Mouse (Mus musculus) testis, adult 2 months (tissue): ENCODE measurements around the gene Olfr141. TPM values are rescaled to one million over a fixed set of nuclear protein-coding genes. Genes with fewer than 3 reads are reported as not detected.

ENCODE experiments used
- H3K27ac ChIP-seq: fragments of 200-500 bp; 2 replicates; pipeline ENCODE4 v1.5.1; 2012; ENCODE audit warnings: low read depth, low read length; ENCODE audit not compliant: control insufficient read depth, insufficient read depth
- H3K27me3 ChIP-seq: fragments of 200-500 bp; 2 replicates; pipeline ENCODE4 v1.6.1; 2012; ENCODE audit warnings: mild to moderate bottlenecking, low read length, moderate library complexity; ENCODE audit not compliant: control insufficient read depth, insufficient read depth
- H3K36me3 ChIP-seq: fragments of 200-500 bp; 2 replicates; pipeline ENCODE4 v1.6.1; 2012; ENCODE audit warnings: mild to moderate bottlenecking, low read length; ENCODE audit not compliant: control insufficient read depth, insufficient read depth
- H3K4me1 ChIP-seq: fragments of 200-500 bp; 2 replicates; pipeline ENCODE4 v1.6.1; 2012; ENCODE audit warnings: low read length; ENCODE audit not compliant: control insufficient read depth, insufficient read depth
- H3K4me3 ChIP-seq: fragments of 200-500 bp; 2 replicates; pipeline ENCODE4 v1.5.1; 2012; ENCODE audit warnings: low read depth, mild to moderate bottlenecking, low read length, moderate library complexity, mixed read lengths; ENCODE audit not compliant: control insufficient read depth
- CTCF ChIP-seq: fragments of 200-500 bp; IDR thresholded peaks from 2 replicates; pipeline ENCODE4 v1.5.1; 2012; ENCODE audit warnings: low read depth, mild to moderate bottlenecking, inconsistent platforms, low read length, moderate library complexity; ENCODE audit not compliant: control insufficient read depth, insufficient read depth, insufficient replicate concordance
- POLR2A ChIP-seq: fragments of 200-500 bp; IDR thresholded peaks from 2 replicates; pipeline ENCODE4 v1.6.1; 2012; ENCODE audit warnings: low read depth, mild to moderate bottlenecking, inconsistent platforms, low read length, moderate library complexity; ENCODE audit not compliant: control insufficient read depth
- polyA plus RNA-seq: library from polyadenylated mRNA; depleted of rRNA; stranded (reverse); fragments of >200 nt; gene quantifications from 2 replicates; pipeline ENCODE4 v1.2.3, GENCODE M21; 2012; rRNA removed

The Olfr141 gene
- not detected in 2 replicates for polyA plus RNA-seq

DNA sequence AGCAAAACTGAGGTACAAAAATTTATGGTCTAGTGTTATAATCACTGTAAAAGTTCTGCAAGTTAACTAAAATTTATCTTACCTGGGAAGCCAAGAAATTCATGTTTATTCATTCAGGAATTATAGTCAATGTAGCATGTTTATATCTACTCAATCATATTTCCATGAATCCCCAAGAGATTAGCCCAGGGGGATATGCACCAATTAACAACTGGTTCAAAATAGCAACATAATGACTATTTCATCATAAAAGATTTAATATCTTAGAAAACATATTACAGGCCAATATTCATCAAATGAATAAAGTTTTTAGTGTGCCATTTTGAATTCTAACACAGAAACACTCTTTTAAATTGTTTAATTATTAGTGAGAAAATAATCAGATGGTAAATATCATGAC lies at the start of gene Olfr141:
Gene Olfr141 (minus strand): TSS at position 101 of the 400 bp plus-strand sequence.
- H3K4me1 ChIP-seq, result no peaks in the 10 kb centered on the region
- TF ChIP-seq POLR2A (no peak), CTCF (no peak)
- no peak within 1 kb of the TSS for H3K27ac ChIP-seq

GRCm38 (mm10) chr2:86851596-86851995 lies 41.8 kb upstream of the Olfr141 start, which contains the start of gene Olfr1095:
Gene Olfr1095, minus strand, starts transcription at chr2:86851696.
- no peak within 1 kb of the TSS for H3K4me3 ChIP-seq
- H3K27me3 ChIP-seq, result no peaks in the 10 kb centered on the region
- no peaks in the 10 kb centered on the region for H3K4me1 ChIP-seq
- TF ChIP-seq CTCF (no peak), POLR2A (no peak)
- no peaks in the 10 kb centered on the region for H3K36me3 ChIP-seq
- H3K27ac ChIP-seq, result no peak within 1 kb of the TSS

More for the DNA sequence above, at the start of gene Olfr141:
- Histone ChIP-seq H3K4me3 (no peak within 1 kb of the TSS), H3K36me3 (no peaks in the 10 kb centered on the region), H3K27me3 (no peaks in the 10 kb centered on the region)

DNA sequence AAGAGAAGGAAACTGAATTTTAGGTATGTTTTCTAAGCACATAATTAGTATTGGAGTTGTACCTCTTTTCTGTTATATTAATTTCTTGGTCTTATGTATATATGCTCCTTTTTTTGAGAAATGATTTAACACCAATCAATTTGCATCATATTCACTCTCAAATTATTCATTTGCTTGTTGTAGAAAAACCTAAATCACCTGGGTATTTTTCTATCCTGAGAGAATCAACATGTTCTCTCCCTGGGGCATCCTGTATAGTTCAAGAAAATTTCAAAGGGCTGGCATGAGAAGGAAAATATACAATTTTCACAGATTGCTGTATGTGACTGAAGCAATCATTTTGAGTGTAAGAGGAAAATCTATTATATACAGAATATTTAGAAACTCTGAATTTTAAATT lies 14.5 kb upstream of the Olfr141 start, which contains the start of gene Olfr1094:
Gene Olfr1094 (plus strand): TSS at position 301 of the 400 bp plus-strand sequence.
- H3K4me1 ChIP-seq, result no peaks in the 10 kb centered on the region

GRCm38 (mm10) chr2:86782179-86782578 lies 27.6 kb downstream of the Olfr141 start, which contains the start of gene Olfr1093:
Gene Olfr1093, plus strand, starts transcription at chr2:86782479.
- TF ChIP-seq POLR2A (no peak), CTCF (no peak)
- no peaks in the 10 kb centered on the region for H3K27me3 ChIP-seq
- no peaks in the 10 kb centered on the region for H3K36me3 ChIP-seq

More for the DNA sequence above, 14.5 kb upstream of the Olfr141 start, which contains the start of gene Olfr1094:
- Histone ChIP-seq H3K4me3 (no peak within 1 kb of the TSS), H3K27me3 (no peaks in the 10 kb centered on the region), H3K36me3 (no peaks in the 10 kb centered on the region), H3K27ac (no peak within 1 kb of the TSS)
- no peak for TF ChIP-seq CTCF
- TF ChIP-seq POLR2A, result no peak

DNA sequence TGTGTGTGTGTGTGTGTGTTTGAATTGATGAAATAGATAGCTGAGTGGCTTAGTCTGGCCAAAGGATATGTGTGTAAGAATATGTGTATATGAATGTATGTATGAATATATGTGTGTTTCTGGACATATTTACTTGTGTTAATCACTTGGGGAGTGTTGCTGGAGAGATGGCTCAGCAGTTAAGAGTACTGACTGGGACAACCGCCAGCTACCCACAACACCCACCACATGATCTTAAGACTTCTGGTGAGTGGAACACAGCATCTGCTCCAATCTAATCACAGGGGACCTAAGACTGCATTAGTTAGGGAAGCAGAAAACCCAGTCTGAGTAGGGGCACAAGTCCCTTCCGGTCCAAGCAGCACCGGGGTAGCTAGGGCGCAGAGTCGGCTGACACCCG lies 48.8 kb downstream of the Olfr141 start:
- TF ChIP-seq CTCF, result no peak
- TF ChIP-seq POLR2A, result no peak
- no peaks in the 10 kb centered on the region for H3K36me3 ChIP-seq
- H3K4me3 ChIP-seq, result no peak overlapping the region
- no peaks in the 10 kb centered on the region for H3K4me1 ChIP-seq
- no peak overlapping the region for H3K27ac ChIP-seq
- H3K27me3 ChIP-seq, result no peaks in the 10 kb centered on the region

More at GRCm38 (mm10) chr2:86782179-86782578, 27.6 kb downstream of the Olfr141 start, which contains the start of gene Olfr1093:
- Histone ChIP-seq H3K27ac (no peak within 1 kb of the TSS), H3K4me1 (no peaks in the 10 kb centered on the region), H3K4me3 (no peak within 1 kb of the TSS)

GRCm38 (mm10) chr2:86758893-86759292 lies 50.9 kb downstream of the Olfr141 start, which contains the start of gene Olfr1090:
Gene Olfr1090, minus strand, starts transcription at chr2:86758993.
- no peaks in the 10 kb centered on the region for H3K4me1 ChIP-seq
- H3K36me3 ChIP-seq, result no peaks in the 10 kb centered on the region
- no peak within 1 kb of the TSS for H3K4me3 ChIP-seq
- H3K27ac ChIP-seq, result no peak within 1 kb of the TSS
- TF ChIP-seq POLR2A (no peak), CTCF (no peak)
- H3K27me3 ChIP-seq, result no peaks in the 10 kb centered on the region

Other genes starting within 250 kb of the Olfr141 start
- not detected in 2 replicates for gene Olfr1082, start 211.1 kb downstream of the Olfr141 start, polyA plus RNA-seq
- gene Olfr1084, start 170.3 kb downstream of the Olfr141 start, polyA plus RNA-seq, result not detected in 2 replicates
- not detected in 2 replicates for gene Olfr1085, start 148.0 kb downstream of the Olfr141 start, polyA plus RNA-seq
- gene Olfr1086, start 129.9 kb downstream of the Olfr141 start, polyA plus RNA-seq, result not detected in 2 replicates
- gene Olfr1087, start 111.6 kb downstream of the Olfr141 start, polyA plus RNA-seq, result not detected in 2 replicates
- not detected in 2 replicates for gene Olfr1089, start 76.3 kb downstream of the Olfr141 start, polyA plus RNA-seq
- 0.12 TPM in 1 of 2 replicates, not detected in the other for gene Olfr1090, start 51.0 kb downstream of the Olfr141 start, polyA plus RNA-seq
- gene Olfr1093, start 27.5 kb downstream of the Olfr141 start, polyA plus RNA-seq, result not detected in 2 replicates
- not detected in 2 replicates for gene Olfr1094, start 14.6 kb upstream of the Olfr141 start, polyA plus RNA-seq
- gene Olfr1095, start 41.7 kb upstream of the Olfr141 start, polyA plus RNA-seq, result not detected in 2 replicates
- gene Gm13723, start 64.8 kb upstream of the Olfr141 start, polyA plus RNA-seq, result not detected in 2 replicates
- gene Olfr1097, start 82.2 kb upstream of the Olfr141 start, polyA plus RNA-seq, result not detected in 2 replicates
- gene Olfr1098, start 114.5 kb upstream of the Olfr141 start, polyA plus RNA-seq, result not detected in 2 replicates
- gene Olfr1099, start 150.7 kb upstream of the Olfr141 start, polyA plus RNA-seq, result not detected in 2 replicates
- gene Olfr1100, start 169.9 kb upstream of the Olfr141 start, polyA plus RNA-seq, result not detected in 2 replicates
- gene Olfr1101, start 181.2 kb upstream of the Olfr141 start, polyA plus RNA-seq, result not detected in 2 replicates
- gene Olfr1102, start 188.4 kb upstream of the Olfr141 start, polyA plus RNA-seq, result not detected in 2 replicates
- not detected in 2 replicates for gene Olfr1104, start 217.1 kb upstream of the Olfr141 start, polyA plus RNA-seq
- not detected in 2 replicates for gene Olfr1105, start 226.5 kb upstream of the Olfr141 start, polyA plus RNA-seq
- not detected in 2 replicates for gene Olfr1106, start 242.3 kb upstream of the Olfr141 start, polyA plus RNA-seq